Mouse (Mus musculus): Measurements from ENCODE around the gene Accs. TPM values are rescaled to one million over a fixed set of nuclear protein-coding genes. Genes with fewer than 3 reads are reported as not detected.
A peak's percentile ranks its signal among the peaks of the same experiment; 100 is the strongest.

Accs gene
- polyA plus RNA-seq, 1 experiment from 2014 or later, result 6.1 TPM

DNA sequence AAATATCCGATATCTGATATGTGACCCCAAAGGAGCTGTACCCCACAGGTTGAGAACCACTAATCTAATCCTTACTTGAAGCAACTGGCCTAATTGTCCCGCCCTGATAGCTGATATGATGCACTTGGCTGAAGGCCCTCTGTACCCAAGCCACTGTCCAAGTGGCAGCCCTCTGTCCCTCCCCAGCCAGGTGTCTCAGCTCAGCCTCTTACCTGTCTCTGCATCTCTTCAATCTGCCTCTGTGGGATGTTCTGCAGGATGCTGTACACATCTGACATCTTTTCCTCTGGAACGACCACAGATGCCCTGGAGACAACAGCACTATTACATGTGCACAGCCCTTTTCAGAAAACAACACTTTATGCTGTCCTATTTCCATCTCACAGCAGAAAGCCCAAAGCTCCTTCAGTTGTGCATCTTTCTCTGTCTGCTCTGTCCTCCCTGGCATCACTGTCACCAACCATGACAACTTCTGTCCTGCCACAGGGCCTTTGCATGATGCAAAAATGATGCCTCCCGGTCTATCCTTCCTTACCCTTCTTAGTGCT lies 58.9 kb downstream of the Accs start:
- Histone ChIP-seq H3K9me3 (ENCODE audit: control insufficient read depth, low read length) (no peaks in the 10 kb centered on the region), H3K4me1 (ENCODE audit: control insufficient read depth, insufficient read depth, low read length) (peaks cover 12% of the 10 kb centered on the region), H3K9ac (ENCODE audit: low read depth, low read length) (no peak overlapping the region), H3K27me3 (replicated peaks; ENCODE audit: control insufficient read depth, insufficient read depth, low read length) (no peaks in the 10 kb centered on the region), H3K4me3 (ENCODE audit: low read length) (no peak overlapping the region), H3K36me3 (ENCODE audit: control insufficient read depth, insufficient read depth, low read length) (0 out of 2 replicates have a peak, but pooled peaks cover 9% of the 10 kb centered on the region), H3K4me2 (ENCODE audit: low read depth, low read length) (no peak overlapping the region), H3K27ac (ENCODE audit: low read length) (peak overlapping the region; percentile 19; the same call in 1 of the 2 replicates)
- ATAC-seq, result no peak
- 87% methylated on average over 4 of the region's 4 CpGs for WGBS

DNA sequence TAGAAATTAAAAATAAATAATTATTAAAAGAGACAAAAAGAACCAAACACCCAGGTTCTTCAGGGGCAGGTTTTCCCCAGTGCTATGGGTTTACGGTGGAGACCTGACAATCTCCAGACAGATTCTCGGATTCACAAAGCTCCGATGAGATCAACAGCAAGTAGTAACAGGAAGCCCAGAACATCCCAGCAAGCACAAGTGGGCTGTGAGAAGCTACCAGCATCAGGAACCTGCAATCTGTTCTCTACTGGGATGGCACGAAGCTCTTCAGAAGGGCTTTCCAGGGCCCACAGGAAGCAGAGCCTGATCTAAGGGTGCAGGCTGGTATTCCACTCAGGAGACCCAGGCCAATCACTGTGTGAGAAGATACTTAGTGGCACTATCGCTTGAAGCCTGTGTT lies 61.2 kb downstream of the Accs start:
- no peak for ATAC-seq
- Histone ChIP-seq H3K9ac (ENCODE audit: low read depth, low read length) (no peak overlapping the region), H3K27me3 (replicated peaks; ENCODE audit: control insufficient read depth, insufficient read depth, low read length) (no peaks in the 10 kb centered on the region), H3K36me3 (ENCODE audit: control insufficient read depth, insufficient read depth, low read length) (peaks cover 6% of the 10 kb centered on the region; the same call in 1 of the 2 replicates), H3K9me3 (ENCODE audit: control insufficient read depth, low read length) (no peaks in the 10 kb centered on the region), H3K4me2 (ENCODE audit: low read depth, low read length) (no peak overlapping the region), H3K4me3 (ENCODE audit: low read length) (no peak overlapping the region), H3K4me1 (ENCODE audit: control insufficient read depth, insufficient read depth, low read length) (peaks cover 25% of the 10 kb centered on the region), H3K27ac (ENCODE audit: low read length) (no peak overlapping the region)
- WGBS, result 77% methylated on average over 5 of the region's 5 CpGs

GRCm38 (mm10) chr2:93786175-93786574 lies 63.6 kb downstream of the Accs start:
- WGBS, result 52% methylated on average over 4 of the region's 4 CpGs
- no peaks in the 10 kb centered on the region for H3K9me3 ChIP-seq (ENCODE audit: control insufficient read depth, low read length)
- H3K4me1 ChIP-seq (ENCODE audit: control insufficient read depth, insufficient read depth, low read length), result peaks cover 14% of the 10 kb centered on the region
- ATAC-seq, result peak; percentile 64
- no peak overlapping the region for H3K27ac ChIP-seq (ENCODE audit: low read length)
- no peak overlapping the region for H3K9ac ChIP-seq (ENCODE audit: low read depth, low read length)
- no peak overlapping the region for H3K4me2 ChIP-seq (ENCODE audit: low read depth, low read length)
- H3K27me3 ChIP-seq (replicated peaks; ENCODE audit: control insufficient read depth, insufficient read depth, low read length), result no peaks in the 10 kb centered on the region
- H3K4me3 ChIP-seq (ENCODE audit: low read length), result no peak overlapping the region
- H3K36me3 ChIP-seq (ENCODE audit: control insufficient read depth, insufficient read depth, low read length), result peaks cover 6% of the 10 kb centered on the region; the same call in 1 of the 2 replicates

DNA sequence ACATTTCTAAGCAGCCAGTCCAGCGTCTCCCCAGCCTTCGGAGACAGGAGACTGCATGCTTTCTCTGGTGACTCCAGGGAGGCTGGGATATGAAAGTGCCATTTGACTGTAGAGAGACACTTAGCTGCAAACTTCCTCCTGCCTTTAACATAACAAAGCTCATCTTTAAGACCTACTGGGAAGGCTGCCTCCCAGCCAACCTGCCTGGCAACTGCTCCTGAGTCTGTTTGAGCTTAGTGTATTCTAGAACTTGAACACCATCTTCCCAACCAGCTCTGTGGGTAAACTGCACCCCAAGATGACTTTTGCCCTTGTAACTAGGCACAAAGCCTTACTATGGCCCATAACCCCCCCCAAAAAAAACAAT lies 64.3 kb downstream of the Accs start:
- Histone ChIP-seq H3K4me2 (ENCODE audit: low read depth, low read length) (no peak overlapping the region), H3K4me3 (ENCODE audit: low read length) (no peak overlapping the region), H3K9me3 (ENCODE audit: control insufficient read depth, low read length) (no peaks in the 10 kb centered on the region), H3K9ac (ENCODE audit: low read depth, low read length) (no peak overlapping the region), H3K4me1 (ENCODE audit: control insufficient read depth, insufficient read depth, low read length) (peaks cover 13% of the 10 kb centered on the region), H3K27me3 (replicated peaks; ENCODE audit: control insufficient read depth, insufficient read depth, low read length) (no peaks in the 10 kb centered on the region), H3K27ac (ENCODE audit: low read length) (no peak overlapping the region), H3K36me3 (ENCODE audit: control insufficient read depth, insufficient read depth, low read length) (peaks cover 6% of the 10 kb centered on the region; the same call in 1 of the 2 replicates)
- ATAC-seq, result no peak
- WGBS, result 39% methylated on average over 2 of the region's 2 CpGs

- WGBS, result 50% methylated on average over 12 of the region's 12 CpGs
- no peak for ATAC-seq
- no peak overlapping the region for H3K4me2 ChIP-seq (ENCODE audit: low read depth, low read length)
These were observed 64.9 kb downstream of the Accs start for GRCm38 (mm10) chr2:93784721-93785431.

GRCm38 (mm10) chr2:93783926-93784539 lies 65.7 kb downstream of the Accs start:
- H3K4me2 ChIP-seq (ENCODE audit: low read depth, low read length), result no peak overlapping the region
- ATAC-seq, result no peak
- peaks cover 24% of the 10 kb centered on the region for H3K4me1 ChIP-seq (ENCODE audit: control insufficient read depth, insufficient read depth, low read length)
- no peak overlapping the region for H3K9ac ChIP-seq (ENCODE audit: low read depth, low read length)
- H3K27me3 ChIP-seq (replicated peaks; ENCODE audit: control insufficient read depth, insufficient read depth, low read length), result no peaks in the 10 kb centered on the region
- H3K27ac ChIP-seq (ENCODE audit: low read length), result no peak overlapping the region
- no peak overlapping the region for H3K4me3 ChIP-seq (ENCODE audit: low read length)
- WGBS, result 73% methylated on average over 9 of the region's 9 CpGs
- peaks cover 6% of the 10 kb centered on the region; the same call in 1 of the 2 replicates for H3K36me3 ChIP-seq (ENCODE audit: control insufficient read depth, insufficient read depth, low read length)
- no peaks in the 10 kb centered on the region for H3K9me3 ChIP-seq (ENCODE audit: control insufficient read depth, low read length)

More at GRCm38 (mm10) chr2:93784721-93785431, 64.9 kb downstream of the Accs start:
- Histone ChIP-seq H3K4me3 (ENCODE audit: low read length) (no peak overlapping the region), H3K9me3 (ENCODE audit: control insufficient read depth, low read length) (no peaks in the 10 kb centered on the region), H3K36me3 (ENCODE audit: control insufficient read depth, insufficient read depth, low read length) (peaks cover 6% of the 10 kb centered on the region; the same call in 1 of the 2 replicates), H3K27ac (ENCODE audit: low read length) (no peak overlapping the region), H3K4me1 (ENCODE audit: control insufficient read depth, insufficient read depth, low read length) (peaks cover 15% of the 10 kb centered on the region), H3K27me3 (replicated peaks; ENCODE audit: control insufficient read depth, insufficient read depth, low read length) (no peaks in the 10 kb centered on the region), H3K9ac (ENCODE audit: low read depth, low read length) (no peak overlapping the region)

Other genes with a start within 250 kb of the Accs start
- 0.04 and 0.10 TPM in 2 replicates for gene Alx4, start 207.6 kb downstream of the Accs start, polyA plus RNA-seq (2015; fragmentation: Nextera tagmentation; extraction: Ambion mirVana)
- gene Ext2, start 27.4 kb downstream of the Accs start, polyA plus RNA-seq (2015; fragmentation: Nextera tagmentation; extraction: Ambion mirVana), result 81.5 and 87.3 TPM in 2 replicates
- not detected in 2 replicates for gene Accsl, start 19.2 kb upstream of the Accs start, polyA plus RNA-seq (2015; fragmentation: Nextera tagmentation; extraction: Ambion mirVana)
- gene Gm13889, start 107.3 kb upstream of the Accs start, polyA plus RNA-seq (2015; fragmentation: Nextera tagmentation; extraction: Ambion mirVana), result 7.7 and 11.6 TPM in 2 replicates
- gene Gm27027, start 146.4 kb upstream of the Accs start, polyA plus RNA-seq (2015; fragmentation: Nextera tagmentation; extraction: Ambion mirVana), result not detected in 2 replicates
- 68.4 and 77.8 TPM in 2 replicates for gene Alkbh3, start 160.9 kb upstream of the Accs start, polyA plus RNA-seq (2015; fragmentation: Nextera tagmentation; extraction: Ambion mirVana)